Mouse (Mus musculus) lung, adult 2 months (tissue): ENCODE data around the gene Slc22a17. TPM values are rescaled to one million over a fixed set of nuclear protein-coding genes. Genes with fewer than 3 reads are reported as not detected.
A peak's percentile ranks its signal among the peaks of the same experiment; 100 is the strongest.

Source experiments
- DNase-seq: peaks from one replicate; pipeline ENCODE4 v3.0.0; 2022
- H3K4me1 ChIP-seq: fragments of 200-500 bp; 2 replicates; pipeline ENCODE4 v1.6.1; 2011; ENCODE audit warnings: low read length; ENCODE audit not compliant: control insufficient read depth, insufficient read depth
- H3K4me3 ChIP-seq: fragments of 200-500 bp; replicated peaks from 2 replicates; pipeline ENCODE3; 2011; ENCODE audit warnings: low read depth, mild to moderate bottlenecking, control low read depth, low read length; ENCODE audit errors: extremely low read depth
- CTCF ChIP-seq: fragments of 200-500 bp; IDR thresholded peaks from 2 replicates; pipeline ENCODE4 v1.5.1; 2011; ENCODE audit warnings: mild to moderate bottlenecking, low read length, control low read depth; ENCODE audit not compliant: insufficient read depth
- POLR2A ChIP-seq: fragments of 200-500 bp; IDR thresholded peaks from 2 replicates; pipeline ENCODE4 v1.6.1; 2011; ENCODE audit warnings: low read depth, mild to moderate bottlenecking, control low read depth, low read length, borderline replicate concordance; ENCODE audit errors: extremely low read depth
- WGBS: fragments of 180-500 bp; shearing (Covaris S2); methylation state at CpG from one replicate; pipeline ENCODE4 v1.1.7; 2018; 5-methylcytosine and 5-hydroxymethylcytosine counted together
- polyA plus RNA-seq: library from polyadenylated mRNA; depleted of rRNA; stranded (reverse); fragments of >200 nt; gene quantifications from 2 replicates; pipeline ENCODE4 v1.2.3, GENCODE M21; 2012

The Slc22a17 gene
- polyA plus RNA-seq, 1 experiment: 61.8 TPM

DNA sequence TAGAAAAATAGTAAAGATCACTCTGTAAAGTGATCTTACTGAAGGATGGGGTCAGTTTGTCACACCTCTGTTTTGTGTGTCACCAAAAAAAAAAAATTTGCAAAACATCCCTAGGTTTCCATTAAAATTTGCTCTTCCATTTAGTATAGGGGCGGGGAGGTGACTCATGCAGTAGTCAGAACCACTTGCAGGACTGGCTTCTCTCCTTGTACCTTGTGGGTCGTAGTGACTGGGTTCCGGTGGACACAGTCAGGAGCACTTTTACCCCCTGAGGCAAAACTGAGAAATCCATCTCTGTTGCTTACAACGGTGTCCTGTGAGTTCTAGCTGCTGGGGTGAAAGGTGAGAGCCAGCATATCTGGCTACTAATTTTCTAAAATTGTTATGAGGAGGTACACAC is 9.3 kb downstream of the Slc22a17 start:
- Histone ChIP-seq H3K4me3 (no peak overlapping the region), H3K4me1 (no peaks in the 10 kb centered on the region)
- no peak for TF ChIP-seq POLR2A
- TF ChIP-seq CTCF: no peak
- no peak for DNase-seq
- 82% methylated on average over 4 of the region's 4 CpGs for WGBS

DNA sequence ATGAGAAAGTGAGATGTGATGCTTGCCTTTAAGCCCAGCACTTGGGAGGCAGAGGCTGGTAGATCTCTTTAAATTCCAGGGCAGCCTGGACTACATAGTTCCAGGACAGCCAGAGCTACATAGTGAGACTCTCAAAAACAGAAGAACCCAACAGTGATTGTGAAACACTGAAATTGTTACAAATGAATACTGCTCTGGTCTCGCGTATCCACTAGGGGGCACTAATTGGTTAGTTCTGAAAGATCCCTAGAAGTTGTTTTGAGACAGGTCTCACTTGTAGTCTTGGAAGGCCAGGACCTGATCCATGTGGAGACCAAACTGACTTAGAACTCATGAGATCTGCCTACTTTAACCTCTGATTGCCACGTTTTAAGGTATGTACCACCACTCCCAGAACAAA is 12.5 kb downstream of the Slc22a17 start:
- WGBS: 0% methylated on average over 3 of the region's 3 CpGs
- Histone ChIP-seq H3K4me3 (no peak overlapping the region), H3K4me1 (no peaks in the 10 kb centered on the region)
- DNase-seq: peak; percentile 44
- TF ChIP-seq CTCF (peak; percentile 32; the same call in 1 of the 2 replicates), POLR2A (no peak)

DNA sequence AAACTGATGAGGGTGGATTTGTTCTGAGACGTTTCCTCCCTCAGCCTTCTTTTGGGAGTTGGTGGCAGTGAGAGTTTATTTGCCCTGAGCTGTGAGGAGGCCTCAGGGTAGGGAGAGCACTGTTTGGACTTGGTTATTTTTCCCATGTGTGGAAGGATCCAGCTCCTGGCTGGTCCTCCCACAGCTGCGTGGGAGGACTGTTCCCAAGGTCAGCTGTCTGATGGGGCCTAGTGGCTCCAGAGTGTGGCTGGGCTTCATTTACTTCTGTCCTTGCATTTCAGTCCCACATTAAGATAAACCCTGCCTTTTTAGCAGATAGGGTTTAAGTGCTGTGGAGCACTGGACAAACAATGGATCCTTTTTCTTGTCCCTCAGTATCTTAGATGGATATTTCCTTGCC is 15.5 kb downstream of the Slc22a17 start:
- peaks cover 5% of the 10 kb centered on the region for H3K4me1 ChIP-seq
- H3K4me3 ChIP-seq: no peak overlapping the region
- no peak for TF ChIP-seq CTCF
- TF ChIP-seq POLR2A: no peak
- no peak for DNase-seq
- WGBS: 59% methylated on average over 2 of the region's 2 CpGs

DNA sequence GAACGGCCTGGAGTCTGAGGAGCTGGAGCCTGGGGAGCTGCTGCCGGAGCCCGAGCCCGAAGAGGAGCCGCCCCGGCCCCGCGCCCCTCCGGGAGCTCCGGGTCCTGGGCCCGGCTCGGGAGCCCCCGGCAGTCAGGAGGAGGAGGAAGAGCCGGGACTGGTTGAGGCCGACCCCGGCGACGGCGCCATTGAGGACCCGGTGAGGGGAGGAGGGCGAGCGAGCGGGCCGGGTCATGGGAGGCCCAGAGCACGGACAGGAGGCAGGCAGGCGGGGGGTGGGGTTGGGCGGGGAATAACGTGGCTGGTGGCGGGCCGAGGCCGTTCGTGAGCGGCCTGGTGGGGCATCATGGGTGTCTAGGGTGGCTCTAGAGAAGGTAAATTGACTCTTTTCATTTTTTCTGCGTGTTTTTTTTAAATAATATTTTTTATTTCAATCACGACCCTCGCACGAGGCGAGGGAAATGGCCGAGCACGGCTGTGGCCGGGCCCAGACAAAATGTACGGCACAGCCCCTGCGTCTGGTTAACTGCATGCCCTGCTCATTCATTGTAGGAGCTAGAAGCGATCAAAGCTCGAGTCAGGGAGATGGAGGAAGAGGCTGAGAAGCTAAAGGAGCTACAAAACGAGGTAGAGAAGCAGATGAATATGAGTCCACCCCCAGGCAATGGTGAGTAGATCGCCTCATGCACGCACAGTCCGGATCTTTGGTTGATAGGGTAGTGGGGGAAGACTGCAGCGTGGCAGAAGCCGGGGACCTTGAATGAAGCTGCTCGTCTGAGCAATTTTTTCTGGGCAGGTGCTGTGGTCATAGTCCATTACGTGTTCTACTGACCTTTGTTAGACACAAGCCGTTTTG is 18.4 kb downstream of the Slc22a17 start:
- H3K4me1 ChIP-seq: peaks cover 5% of the 10 kb centered on the region
- no peak for TF ChIP-seq POLR2A
- TF ChIP-seq CTCF: no peak
- peak; percentile 77 for DNase-seq
- under 1% methylated on average over 53 of the region's 54 CpGs for WGBS
- H3K4me3 ChIP-seq: peak overlapping the region; percentile 85

DNA sequence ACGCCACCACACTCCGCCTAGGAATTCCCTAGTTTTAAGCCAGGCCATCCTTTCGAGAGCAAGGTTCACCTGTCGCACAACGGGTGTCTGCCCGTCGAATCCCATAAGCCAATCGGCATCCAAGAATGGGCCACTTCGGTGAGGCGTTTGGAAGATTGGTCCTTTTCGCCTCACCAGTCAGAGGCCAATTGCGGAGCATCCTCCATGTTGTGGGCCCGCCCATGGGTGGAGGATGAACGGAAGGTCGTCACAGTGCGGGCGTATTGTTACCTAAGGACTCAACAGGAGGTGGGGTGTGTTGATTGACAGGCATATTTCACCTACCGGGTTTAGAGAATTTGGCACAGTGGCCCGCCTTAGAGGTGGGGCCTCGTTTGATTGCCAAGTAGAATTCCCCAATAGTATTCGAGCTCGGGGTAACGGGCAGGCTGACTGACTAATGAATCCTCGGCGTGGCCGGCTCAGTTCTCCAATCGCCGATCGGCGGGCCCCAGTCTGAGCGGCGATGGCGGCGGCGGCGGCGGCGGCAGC is 19.2 kb downstream of the Slc22a17 start:
- under 1% methylated on average over 38 of the region's 38 CpGs for WGBS
- DNase-seq: peak; percentile 98
- TF ChIP-seq CTCF: no peak
- TF ChIP-seq POLR2A: peak; percentile 93; the same call in 1 of the 2 replicates
- H3K4me1 ChIP-seq: peaks cover 5% of the 10 kb centered on the region
- peak overlapping the region; percentile 87 for H3K4me3 ChIP-seq

DNA sequence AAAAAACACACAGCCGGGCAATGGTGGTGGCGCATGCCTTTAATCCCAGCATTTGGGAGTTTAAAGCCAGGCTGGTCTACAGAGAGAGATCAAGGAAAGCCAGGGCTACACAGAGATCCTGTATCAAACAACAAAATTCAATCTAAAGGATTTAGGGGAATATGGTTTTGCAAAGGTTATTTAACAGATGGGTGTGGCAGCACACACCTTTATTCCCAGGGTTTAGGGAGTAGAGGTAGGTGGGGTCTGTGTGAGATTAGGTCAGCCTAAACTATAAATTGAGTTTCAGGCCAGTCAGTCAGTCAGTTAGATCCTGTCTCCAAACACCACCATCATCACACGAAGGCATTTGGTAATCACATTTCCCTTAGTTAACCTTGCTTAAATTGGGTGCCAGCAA is 20.7 kb downstream of the Slc22a17 start, which contains the start of gene Pabpn1:
Pabpn1 (plus strand) TSS at position 301 of the 400 bp plus-strand sequence.
- no peak for DNase-seq
- Histone ChIP-seq H3K4me1 (peaks cover 5% of the 10 kb centered on the region), H3K4me3 (peak within 1 kb of the TSS; percentile 87)
- TF ChIP-seq CTCF: no peak
- no peak for TF ChIP-seq POLR2A
- WGBS: 84% methylated on average over 3 of the region's 3 CpGs

DNA sequence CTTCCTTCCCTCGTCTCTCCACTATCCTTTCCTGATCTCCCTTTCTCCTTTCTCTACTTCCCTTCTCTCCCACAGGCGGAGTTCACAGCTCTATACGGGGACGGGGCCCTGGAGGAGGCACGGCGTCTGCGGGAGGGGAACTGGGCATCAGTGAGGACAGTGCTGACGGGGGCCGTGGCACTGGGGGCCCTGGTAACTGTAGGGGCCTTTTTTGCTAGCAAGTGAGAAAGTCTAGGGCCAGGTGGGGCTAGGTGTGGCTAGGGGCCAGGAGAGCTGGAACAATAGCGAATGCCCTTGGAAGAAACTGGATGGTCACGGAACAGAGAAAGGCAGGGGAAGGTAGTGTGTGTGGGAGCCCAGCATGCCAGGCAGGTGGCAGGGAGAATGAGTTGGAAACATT is 27.6 kb downstream of the Slc22a17 start:
- Histone ChIP-seq H3K4me3 (no peak overlapping the region), H3K4me1 (peaks cover 8% of the 10 kb centered on the region; the same call in 1 of the 2 replicates)
- 83% methylated on average over 11 of the region's 11 CpGs for WGBS
- DNase-seq: no peak
- TF ChIP-seq CTCF: no peak
- no peak for TF ChIP-seq POLR2A

DNA sequence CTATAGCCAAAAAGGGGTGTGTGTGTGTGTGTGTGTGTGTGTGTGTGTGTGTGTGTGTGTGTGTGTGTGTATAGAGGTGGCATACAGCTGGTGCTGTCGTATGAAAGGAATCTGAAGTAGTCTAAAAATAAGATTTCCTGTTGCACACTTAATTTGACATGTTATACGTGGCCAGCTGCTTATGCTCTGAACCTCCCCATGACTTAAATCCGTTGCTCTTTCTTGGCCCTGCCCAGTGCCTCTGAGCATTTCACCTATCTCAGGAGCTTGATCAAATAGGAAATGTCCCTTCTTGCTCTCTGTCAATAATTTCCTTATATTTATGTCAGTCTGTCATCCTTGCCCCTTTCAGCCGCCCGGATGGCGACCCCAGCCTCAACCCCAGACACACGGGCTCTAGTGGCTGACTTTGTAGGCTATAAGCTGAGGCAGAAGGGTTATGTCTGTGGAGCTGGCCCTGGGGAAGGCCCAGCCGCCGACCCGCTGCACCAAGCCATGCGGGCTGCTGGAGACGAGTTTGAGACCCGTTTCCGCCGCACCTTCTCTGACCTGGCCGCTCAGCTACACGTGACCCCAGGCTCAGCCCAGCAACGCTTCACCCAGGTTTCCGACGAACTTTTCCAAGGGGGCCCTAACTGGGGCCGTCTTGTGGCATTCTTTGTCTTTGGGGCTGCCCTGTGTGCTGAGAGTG is 28.8 kb downstream of the Slc22a17 start:
- DNase-seq: no peak
- TF ChIP-seq POLR2A (no peak), CTCF (no peak)
- 26% methylated on average over 21 of the region's 21 CpGs for WGBS
- peak overlapping the region; percentile 86 for H3K4me3 ChIP-seq
- peaks cover 8% of the 10 kb centered on the region; the same call in 1 of the 2 replicates for H3K4me1 ChIP-seq

DNA sequence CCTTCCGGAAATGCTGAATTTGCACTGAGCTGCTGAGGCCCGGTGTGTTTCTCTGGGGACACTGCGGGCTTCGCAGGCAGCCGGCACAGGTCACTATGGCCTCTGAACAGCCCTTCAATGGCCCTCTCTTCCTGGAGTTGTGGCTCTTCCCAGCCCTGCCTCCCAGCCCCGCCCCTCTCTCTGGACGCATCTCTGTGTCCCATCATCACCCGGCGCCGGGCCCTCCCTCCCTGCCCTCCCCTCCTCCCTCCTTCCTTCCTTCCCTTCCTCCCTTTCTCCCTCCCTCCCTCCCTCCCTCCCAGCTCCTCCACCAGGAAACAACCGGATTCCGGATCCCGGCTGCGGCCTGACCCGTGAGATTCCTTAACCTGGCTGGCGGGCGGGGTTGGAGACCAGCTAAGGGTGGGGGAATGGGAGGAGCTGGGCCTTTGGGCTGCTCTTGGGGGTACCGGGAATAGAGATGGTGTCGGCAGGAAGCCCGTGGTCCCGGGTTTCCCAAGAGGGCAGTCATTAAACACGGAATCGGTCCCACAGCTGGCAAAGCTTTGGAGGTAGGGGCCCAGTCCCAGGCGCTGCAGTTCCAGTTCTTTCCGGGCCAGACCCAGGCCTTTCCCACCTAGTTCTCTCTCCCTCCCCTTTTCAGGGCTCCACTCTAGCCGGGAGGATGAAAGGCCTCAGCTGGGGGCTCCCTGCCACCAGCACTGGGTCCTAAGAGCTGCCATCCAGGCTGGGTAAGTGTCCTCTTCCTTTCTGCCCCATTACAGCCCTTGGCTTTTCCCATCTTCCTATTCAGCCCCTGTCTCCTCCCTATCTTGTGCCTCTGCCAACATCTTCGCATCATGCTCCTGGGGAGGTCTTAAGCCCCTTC is 29.5 kb downstream of the Slc22a17 start, which contains the start of the genes Bcl2l2 and Gm20521:
Bcl2l2 (plus strand) TSS at position 224 of the 868 bp plus-strand sequence.
Gm20521 (plus strand) TSS at position 288 of the 868 bp plus-strand sequence.
- peak; percentile 73 for DNase-seq
- no peak for TF ChIP-seq CTCF
- peak; percentile 92; the same call in 1 of the 2 replicates for TF ChIP-seq POLR2A
- peak within 1 kb of the TSS; percentile 86 for H3K4me3 ChIP-seq
- H3K4me1 ChIP-seq: peaks cover 8% of the 10 kb centered on the region; the same call in 1 of the 2 replicates
- WGBS: under 1% methylated on average over 27 of the region's 27 CpGs
